Mouse (Mus musculus) fat pad, adult 2 months (tissue): ENCODE measurements around the gene Hkdc1.

ENCODE experiments used
- DNase-seq: peaks from one replicate; pipeline ENCODE4 v3.0.0-alpha.2; 2011; ENCODE audit warnings: low read depth, low spot score; ENCODE audit errors: extremely low read depth

Gene Hkdc1

GRCm38 (mm10) chr10:62380936-62381335, 41.4 kb downstream of the Hkdc1 start:
- DNase-seq: no peak

GRCm38 (mm10) chr10:62379808-62380207, 42.5 kb downstream of the Hkdc1 start, which contains the start of gene Hk1:
Gene Hk1, minus strand, starts transcription at chr10:62379908.
- no peak for DNase-seq

- DNase-seq: no peak
Observed at GRCm38 (mm10) chr10:62358827-62359226, 63.5 kb downstream of the Hkdc1 start.

GRCm38 (mm10) chr10:62356105-62356730, 66.1 kb downstream of the Hkdc1 start:
- DNase-seq: no peak

GRCm38 (mm10) chr10:62345147-62345546, 77.1 kb downstream of the Hkdc1 start:
- no peak for DNase-seq

- DNase-seq: no peak
Observed at GRCm38 (mm10) chr10:62344004-62344752, 78.1 kb downstream of the Hkdc1 start.

GRCm38 (mm10) chr10:62342512-62342911, 79.8 kb downstream of the Hkdc1 start:
- DNase-seq: no peak

- DNase-seq: no peak
Observed at GRCm38 (mm10) chr10:62341956-62342355, 80.3 kb downstream of the Hkdc1 start.

- DNase-seq: no peak
Observed at GRCm38 (mm10) chr10:62340991-62341390, 81.3 kb downstream of the Hkdc1 start.

GRCm38 (mm10) chr10:62340095-62340731, 82.1 kb downstream of the Hkdc1 start:
- DNase-seq: no peak

- DNase-seq: no peak
Observed at GRCm38 (mm10) chr10:62339211-62340094, 82.8 kb downstream of the Hkdc1 start.

GRCm38 (mm10) chr10:62338626-62339025, 83.7 kb downstream of the Hkdc1 start:
- no peak for DNase-seq

GRCm38 (mm10) chr10:62338176-62338575, 84.1 kb downstream of the Hkdc1 start:
- DNase-seq: no peak

GRCm38 (mm10) chr10:62336601-62337578, 85.4 kb downstream of the Hkdc1 start:
- DNase-seq: no peak

GRCm38 (mm10) chr10:62335423-62335776, 86.9 kb downstream of the Hkdc1 start:
- no peak for DNase-seq

- no peak for DNase-seq
Observed at GRCm38 (mm10) chr10:62334686-62335422, 87.4 kb downstream of the Hkdc1 start.

- DNase-seq: no peak
Observed at GRCm38 (mm10) chr10:62333269-62333668, 89.0 kb downstream of the Hkdc1 start.
